Mouse (Mus musculus): ENCODE results near the gene Gm49366. TPM values are rescaled to one million over a fixed set of nuclear protein-coding genes. Genes with fewer than 3 reads are reported as not detected.
"Not testable (repeated sequence)": the region's sequence is repeated elsewhere in the genome, so short reads cannot be mapped to it uniquely, and the experiment has no call there.

Gene Gm49366
- polyA plus RNA-seq, 1 experiment from 2014 or later = not detected

DNA sequence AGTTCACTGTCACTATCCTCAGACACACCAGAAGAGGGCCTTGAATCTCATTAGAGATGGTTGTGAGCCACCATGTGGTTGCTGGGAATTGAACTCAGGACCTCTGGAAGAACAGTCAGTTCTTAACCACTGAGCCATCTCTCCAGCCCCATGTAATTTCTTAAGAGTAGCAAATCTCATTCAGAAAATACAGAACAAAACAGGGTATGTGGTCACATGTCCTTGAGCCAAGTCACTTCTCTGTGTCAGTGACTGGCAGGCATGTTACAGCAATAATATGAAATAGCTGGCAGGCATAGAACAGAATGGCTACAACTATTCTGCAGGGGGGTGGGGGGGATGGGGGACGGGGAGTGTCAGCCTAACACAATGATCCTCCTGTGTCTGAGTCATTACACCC lies 61.3 kb downstream of the Gm49366 start:
- ATAC-seq (replicated peaks; ENCODE audit: insufficient number of reproducible peaks, low FRiP score, low TSS enrichment, low read depth) (no peak), DNase-seq (ENCODE audit: low spot score) (no peak)
- no peaks in the 10 kb centered on the region for H3K4me1 ChIP-seq (ENCODE audit: control insufficient read depth, insufficient read depth, low read length)
- H3K9ac ChIP-seq (replicated peaks; ENCODE audit: low read length) = no peak overlapping the region
- H3K27ac ChIP-seq (replicated peaks; ENCODE audit: low read depth, low read length) = no peak overlapping the region
- H3K27me3 ChIP-seq (ENCODE audit: control insufficient read depth, insufficient read depth, low read length) = no peaks in the 10 kb centered on the region
- no peaks in the 10 kb centered on the region for H3K9me3 ChIP-seq (replicated peaks; ENCODE audit: control insufficient read depth, low read length)
- H3K4me2 ChIP-seq (ENCODE audit: low read depth, low read length) = no peak overlapping the region; the same call in 1 of the 2 replicates
- WGBS = 50% methylated on average over 1 of the region's 1 CpGs
- H3K36me3 ChIP-seq (replicated peaks; ENCODE audit: control insufficient read depth, insufficient read depth, low read depth, low read length) = no peaks in the 10 kb centered on the region
- H3K4me3 ChIP-seq (ENCODE audit: low read depth, low read length) = no peak overlapping the region

DNA sequence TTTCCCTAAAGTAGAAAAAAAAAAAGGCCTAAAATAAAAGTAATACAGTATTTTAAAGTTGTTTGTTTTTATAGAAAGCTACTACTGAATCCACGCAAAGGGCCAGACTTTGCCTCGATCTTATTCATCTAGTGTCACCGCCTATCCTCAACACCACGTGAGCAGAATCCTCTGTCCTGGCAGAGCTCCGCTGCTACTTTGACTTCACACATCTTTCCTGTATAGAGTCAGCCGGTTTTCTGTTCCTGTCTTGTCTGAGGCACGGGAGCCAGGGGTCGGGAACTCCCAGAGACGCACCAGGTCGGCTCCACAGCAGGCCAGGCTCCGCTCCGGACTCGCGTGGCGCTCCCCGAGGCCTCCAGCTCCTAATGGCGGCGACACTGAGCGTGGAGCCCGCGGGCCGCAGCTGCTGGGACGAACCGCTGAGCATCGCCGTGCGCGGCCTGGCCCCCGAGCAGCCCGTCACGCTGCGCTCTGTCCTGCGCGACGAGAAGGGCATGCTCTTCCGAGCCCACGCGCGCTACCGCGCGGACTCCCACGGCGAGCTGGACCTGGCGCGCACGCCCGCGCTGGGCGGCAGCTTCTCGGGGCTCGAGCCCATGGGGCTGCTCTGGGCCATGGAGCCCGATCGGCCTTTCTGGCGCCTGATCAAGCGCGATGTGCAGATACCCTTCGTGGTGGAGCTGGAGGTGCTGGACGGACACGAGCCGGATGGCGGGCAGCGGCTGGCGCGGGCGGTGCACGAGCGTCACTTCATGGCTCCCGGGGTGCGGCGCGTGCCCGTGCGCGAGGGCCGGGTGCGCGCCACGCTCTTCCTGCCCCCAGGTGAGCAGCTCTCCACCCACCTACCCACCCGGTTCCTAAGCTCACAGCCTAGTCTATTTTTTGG lies 62.1 kb downstream of the Gm49366 start, which contains the start of gene Acot6:
TSS of gene Acot6 (plus strand) at position 51 of the 889 bp plus-strand sequence.
- not testable (repeated sequence) for H3K9me3 ChIP-seq (replicated peaks; ENCODE audit: control insufficient read depth, low read length); H3K4me1 ChIP-seq (ENCODE audit: control insufficient read depth, insufficient read depth, low read length); H3K27ac ChIP-seq (replicated peaks; ENCODE audit: low read depth, low read length); H3K36me3 ChIP-seq (replicated peaks; ENCODE audit: control insufficient read depth, insufficient read depth, low read depth, low read length); H3K27me3 ChIP-seq (ENCODE audit: control insufficient read depth, insufficient read depth, low read length)
- WGBS = under 1% methylated on average over 66 of the region's 80 CpGs
- H3K4me2 ChIP-seq (ENCODE audit: low read depth, low read length) = peak within 1 kb of the TSS; percentile 84
- peak within 1 kb of the TSS; percentile 44 for H3K4me3 ChIP-seq (ENCODE audit: low read depth, low read length)
- ATAC-seq (replicated peaks; ENCODE audit: insufficient number of reproducible peaks, low FRiP score, low TSS enrichment, low read depth) (peak; percentile 44), DNase-seq (ENCODE audit: low spot score) (peak; percentile 64)
- peak within 1 kb of the TSS; percentile 71 for H3K9ac ChIP-seq (replicated peaks; ENCODE audit: low read length)

DNA sequence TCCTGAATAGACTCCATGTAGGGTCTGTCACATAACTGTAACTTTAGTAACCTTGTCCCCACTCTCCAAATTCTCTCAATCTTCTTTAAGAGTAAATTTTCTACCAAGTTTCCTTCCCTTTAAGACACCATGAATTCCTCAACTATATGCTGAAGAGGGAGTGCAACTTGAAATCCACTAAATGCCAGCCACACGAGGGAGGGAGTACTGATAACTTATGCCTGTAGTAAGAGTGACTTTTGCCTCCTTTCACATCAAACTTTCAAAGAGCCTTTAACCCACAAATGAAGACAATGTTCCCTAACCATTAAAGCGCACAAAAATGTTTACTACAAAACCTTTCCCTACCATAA lies 62.7 kb downstream of the Gm49366 start:
- H3K4me1 ChIP-seq (ENCODE audit: control insufficient read depth, insufficient read depth, low read length) = no peaks in the 10 kb centered on the region
- 58% methylated on average over 2 of the region's 2 CpGs for WGBS
- no peak overlapping the region for H3K27ac ChIP-seq (replicated peaks; ENCODE audit: low read depth, low read length)
- H3K4me3 ChIP-seq (ENCODE audit: low read depth, low read length) = peak overlapping the region; percentile 44
- ATAC-seq (replicated peaks; ENCODE audit: insufficient number of reproducible peaks, low FRiP score, low TSS enrichment, low read depth) (no peak), DNase-seq (ENCODE audit: low spot score) (no peak)
- peak overlapping the region; percentile 84 for H3K4me2 ChIP-seq (ENCODE audit: low read depth, low read length)
- no peaks in the 10 kb centered on the region for H3K9me3 ChIP-seq (replicated peaks; ENCODE audit: control insufficient read depth, low read length)
- H3K27me3 ChIP-seq (ENCODE audit: control insufficient read depth, insufficient read depth, low read length) = no peaks in the 10 kb centered on the region
- H3K9ac ChIP-seq (replicated peaks; ENCODE audit: low read length) = peak overlapping the region; percentile 71
- no peaks in the 10 kb centered on the region for H3K36me3 ChIP-seq (replicated peaks; ENCODE audit: control insufficient read depth, insufficient read depth, low read depth, low read length)

- no peaks in the 10 kb centered on the region for H3K4me1 ChIP-seq (ENCODE audit: control insufficient read depth, insufficient read depth, low read length)
- no peak overlapping the region for H3K4me3 ChIP-seq (ENCODE audit: low read depth, low read length)
- 77% methylated on average over 3 of the region's 3 CpGs for whole genome bisulfite sequencing
Measured at GRCm38 (mm10) chr12:84107012-84107411, 68.3 kb downstream of the Gm49366 start.

DNA sequence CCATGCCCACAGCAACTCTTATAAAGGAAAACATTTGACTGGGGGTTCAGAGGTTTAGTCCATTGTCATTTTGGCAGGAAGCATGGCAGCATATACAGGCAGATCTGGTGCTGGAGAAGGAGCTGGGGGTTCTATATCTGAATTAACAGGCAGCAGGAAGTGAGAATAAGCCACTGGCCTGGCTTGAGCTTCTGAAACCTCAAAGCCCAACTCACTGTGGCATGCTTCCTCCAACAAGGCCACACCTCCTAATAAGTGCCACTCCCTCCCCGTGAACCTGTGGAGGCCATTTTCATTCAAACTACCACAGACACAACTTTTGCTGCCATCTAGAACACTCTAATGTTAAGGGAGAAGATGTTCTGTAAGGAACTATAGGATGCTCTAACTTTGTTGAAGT lies 69.0 kb downstream of the Gm49366 start:
- no peaks in the 10 kb centered on the region for H3K27me3 ChIP-seq (ENCODE audit: control insufficient read depth, insufficient read depth, low read length)
- no peaks in the 10 kb centered on the region for H3K36me3 ChIP-seq (replicated peaks; ENCODE audit: control insufficient read depth, insufficient read depth, low read depth, low read length)
- no peaks in the 10 kb centered on the region for H3K4me1 ChIP-seq (ENCODE audit: control insufficient read depth, insufficient read depth, low read length)
- no peak overlapping the region for H3K9ac ChIP-seq (replicated peaks; ENCODE audit: low read length)
- DNase-seq (ENCODE audit: low spot score) = no peak
- no peak overlapping the region for H3K4me3 ChIP-seq (ENCODE audit: low read depth, low read length)
- 79% methylated on average over 1 of the region's 1 CpGs for WGBS
- ATAC-seq (replicated peaks; ENCODE audit: insufficient number of reproducible peaks, low FRiP score, low TSS enrichment, low read depth) = no peak
- H3K27ac ChIP-seq (replicated peaks; ENCODE audit: low read depth, low read length) = no peak overlapping the region
- H3K9me3 ChIP-seq (replicated peaks; ENCODE audit: control insufficient read depth, low read length) = no peaks in the 10 kb centered on the region
- no peak overlapping the region for H3K4me2 ChIP-seq (ENCODE audit: low read depth, low read length)

More at GRCm38 (mm10) chr12:84107012-84107411, 68.3 kb downstream of the Gm49366 start:
- Histone ChIP-seq H3K4me2 (ENCODE audit: low read depth, low read length) (no peak overlapping the region), H3K27ac (replicated peaks; ENCODE audit: low read depth, low read length) (no peak overlapping the region), H3K9me3 (replicated peaks; ENCODE audit: control insufficient read depth, low read length) (no peaks in the 10 kb centered on the region), H3K27me3 (ENCODE audit: control insufficient read depth, insufficient read depth, low read length) (no peaks in the 10 kb centered on the region), H3K9ac (replicated peaks; ENCODE audit: low read length) (no peak overlapping the region), H3K36me3 (replicated peaks; ENCODE audit: control insufficient read depth, insufficient read depth, low read depth, low read length) (no peaks in the 10 kb centered on the region)
- DNase-seq (ENCODE audit: low spot score) = no peak
- ATAC-seq (replicated peaks; ENCODE audit: insufficient number of reproducible peaks, low FRiP score, low TSS enrichment, low read depth) = no peak

Other genes with a start within 250 kb of the Gm49366 start
- 30.7 and 36.0 TPM in 2 replicates for gene Numb, start 117.0 kb upstream of the Gm49366 start, polyA plus RNA-seq (2014; fragmentation: Nextera tagmentation; extraction: Ambion mirVana)
- gene Riox1, start 88.3 kb upstream of the Gm49366 start, polyA plus RNA-seq (2014; fragmentation: Nextera tagmentation; extraction: Ambion mirVana) = 15.0 and 17.4 TPM in 2 replicates
- not detected in 2 replicates for gene Heatr4, start 54.1 kb upstream of the Gm49366 start, polyA plus RNA-seq (2014; fragmentation: Nextera tagmentation; extraction: Ambion mirVana)
- 10.8 and 12.9 TPM in 2 replicates for gene Acot2, start 51.1 kb upstream of the Gm49366 start, polyA plus RNA-seq (2014; fragmentation: Nextera tagmentation; extraction: Ambion mirVana)
- 36.0 and 41.3 TPM in 2 replicates for gene Acot1, start 29.4 kb upstream of the Gm49366 start, polyA plus RNA-seq (2014; fragmentation: Nextera tagmentation; extraction: Ambion mirVana)
- 0.46 and 0.56 TPM in 2 replicates for gene Acot4, start 556 bp upstream of the Gm49366 start, polyA plus RNA-seq (2014; fragmentation: Nextera tagmentation; extraction: Ambion mirVana)
- gene Acot3, start 13.2 kb downstream of the Gm49366 start, polyA plus RNA-seq (2014; fragmentation: Nextera tagmentation; extraction: Ambion mirVana) = 0.15 and 0.24 TPM in 2 replicates
- not detected in 2 replicates for gene Acot5, start 30.4 kb downstream of the Gm49366 start, polyA plus RNA-seq (2014; fragmentation: Nextera tagmentation; extraction: Ambion mirVana)
- 1.0 and 1.7 TPM in 2 replicates for gene Acot6, start 61.7 kb downstream of the Gm49366 start, polyA plus RNA-seq (2014; fragmentation: Nextera tagmentation; extraction: Ambion mirVana)
- 3.9 and 6.8 TPM in 2 replicates for gene Dnal1, start 75.4 kb downstream of the Gm49366 start, polyA plus RNA-seq (2014; fragmentation: Nextera tagmentation; extraction: Ambion mirVana)
- gene Pnma1, start 109.6 kb downstream of the Gm49366 start, polyA plus RNA-seq (2014; fragmentation: Nextera tagmentation; extraction: Ambion mirVana) = 0.88 and 1.0 TPM in 2 replicates
- gene Elmsan1, start 179.9 kb downstream of the Gm49366 start, polyA plus RNA-seq (2014; fragmentation: Nextera tagmentation; extraction: Ambion mirVana) = 3.6 and 4.1 TPM in 2 replicates
- gene Ptgr2, start 246.3 kb downstream of the Gm49366 start, polyA plus RNA-seq (2014; fragmentation: Nextera tagmentation; extraction: Ambion mirVana) = 12.9 and 14.7 TPM in 2 replicates